Mouse (Mus musculus) hindbrain, embryonic 14.5 days (tissue): ENCODE results near the gene Neb. TPM values are rescaled to one million over a fixed set of nuclear protein-coding genes. Genes with fewer than 3 reads are reported as not detected.

Experiments used
- ATAC-seq: fragments of 200-750 bp; cut with Nextera tagmentation; 2 replicates; pipeline ENCODE4 v1.8.0; 2017; ENCODE audit warnings: moderate number of reproducible peaks, mild to moderate bottlenecking, moderate TSS enrichment, moderate library complexity; ENCODE audit not compliant: low FRiP score
- DNase-seq: peaks from one replicate; pipeline ENCODE4 v3.0.0-alpha.2; 2015; ENCODE audit warnings: low spot score
- H3K27ac ChIP-seq: fragments of 300-500 bp; sonication (generic); 2 replicates; pipeline ENCODE4 v1.5.1; 2014; ENCODE audit warnings: mild to moderate bottlenecking, moderate library complexity
- H3K27me3 ChIP-seq: fragments of 300-500 bp; sonication (generic); 2 replicates; pipeline ENCODE4 v1.6.1; 2014; ENCODE audit warnings: mild to moderate bottlenecking, low read length, mixed read lengths; ENCODE audit not compliant: control insufficient read depth, insufficient read depth
- H3K36me3 ChIP-seq: fragments of 300-500 bp; sonication (generic); replicated peaks from 2 replicates; pipeline ENCODE4 v1.6.1; 2014; ENCODE audit not compliant: control insufficient read depth, insufficient read depth
- H3K4me1 ChIP-seq: fragments of 300-500 bp; sonication (generic); replicated peaks from 2 replicates; pipeline ENCODE4 v1.6.1; 2014; ENCODE audit warnings: antibody characterized with exemption, low read length, mixed read lengths; ENCODE audit not compliant: control insufficient read depth, insufficient read depth
- H3K4me2 ChIP-seq: fragments of 300-500 bp; sonication (generic); replicated peaks from 2 replicates; pipeline ENCODE4 v1.6.1; 2014; ENCODE audit warnings: mild to moderate bottlenecking, moderate library complexity
- H3K4me3 ChIP-seq: fragments of 300-500 bp; sonication (generic); replicated peaks from 2 replicates; pipeline ENCODE4 v1.5.1; 2014; ENCODE audit warnings: mild to moderate bottlenecking, low read length
- H3K9ac ChIP-seq: fragments of 300-500 bp; sonication (generic); 2 replicates; pipeline ENCODE4 v1.6.1; 2014
- H3K9me3 ChIP-seq: fragments of 300-500 bp; sonication (generic); 2 replicates; pipeline ENCODE4 v1.6.1; 2016; ENCODE audit warnings: low read length; ENCODE audit not compliant: control insufficient read depth
- WGBS: fragments of 180-500 bp; shearing (Covaris S2); extraction: QIAGEN DNeasy Blood & Tissue Kit; methylation state at CpG from one replicate; pipeline ENCODE4 v1.1.7; 2014; 5-methylcytosine and 5-hydroxymethylcytosine counted together
- polyA plus RNA-seq: library from polyadenylated mRNA; unstranded; fragments of >200 nt; fragmentation: Nextera tagmentation; extraction: Ambion mirVana; gene quantifications from 2 replicates; pipeline ENCODE4 v1.2.1, GENCODE M21; 2014

Neb gene
- polyA plus RNA-seq, 1 experiment from 2014 or later = 0.74 TPM

DNA sequence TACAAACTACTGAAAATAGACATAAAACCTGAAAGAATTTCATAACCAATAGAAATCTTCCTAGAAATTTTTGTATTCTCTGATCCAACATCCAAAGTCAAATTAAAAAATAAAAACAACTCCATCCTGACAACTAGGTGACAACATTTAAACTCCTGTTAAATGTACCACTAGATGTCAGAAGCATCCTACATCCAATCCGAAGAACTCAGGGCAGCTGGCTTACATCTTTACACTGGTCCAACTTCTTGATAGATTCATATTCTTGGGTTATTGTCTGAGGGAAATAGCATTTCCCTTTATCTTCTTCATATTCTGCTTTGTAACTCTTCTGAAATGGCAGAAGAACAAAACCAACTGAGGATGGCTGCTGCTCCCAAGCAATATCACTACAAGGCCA lies 74.9 kb downstream of the Neb start:
- 88% methylated on average over 1 of the region's 1 CpGs for WGBS
- no peak overlapping the region for H3K4me2 ChIP-seq
- H3K36me3 ChIP-seq = no peaks in the 10 kb centered on the region
- H3K4me3 ChIP-seq = no peak overlapping the region
- DNase-seq (no peak), ATAC-seq (no peak)
- no peak overlapping the region for H3K27ac ChIP-seq
- no peaks in the 10 kb centered on the region for H3K4me1 ChIP-seq
- H3K9me3 ChIP-seq = no peaks in the 10 kb centered on the region
- H3K9ac ChIP-seq = no peak overlapping the region
- H3K27me3 ChIP-seq = no peaks in the 10 kb centered on the region

DNA sequence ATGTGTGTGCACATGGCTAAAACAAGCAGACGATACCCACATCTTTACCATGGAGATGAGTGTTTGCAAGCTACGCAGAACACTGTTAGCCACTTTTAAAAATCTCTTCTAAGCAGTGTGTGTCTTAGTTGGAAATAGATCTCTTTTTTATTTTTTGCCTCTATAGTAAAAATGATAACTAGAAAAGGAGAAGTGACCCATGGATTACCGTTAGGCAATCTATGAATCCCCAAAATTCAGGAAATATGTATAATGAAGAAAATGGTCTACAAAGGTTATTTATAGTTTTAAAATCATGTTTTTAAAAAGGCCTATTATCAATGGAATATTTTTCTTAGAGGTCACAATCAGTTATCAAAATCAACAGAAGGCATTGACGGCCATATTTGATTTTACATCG lies 80.3 kb downstream of the Neb start:
- ATAC-seq (no peak), DNase-seq (no peak)
- Histone ChIP-seq H3K27me3 (no peaks in the 10 kb centered on the region), H3K9ac (no peak overlapping the region), H3K36me3 (no peaks in the 10 kb centered on the region), H3K4me2 (no peak overlapping the region), H3K4me3 (no peak overlapping the region), H3K4me1 (no peaks in the 10 kb centered on the region), H3K27ac (no peak overlapping the region), H3K9me3 (no peaks in the 10 kb centered on the region)
- 95% methylated on average over 5 of the region's 5 CpGs for WGBS

DNA sequence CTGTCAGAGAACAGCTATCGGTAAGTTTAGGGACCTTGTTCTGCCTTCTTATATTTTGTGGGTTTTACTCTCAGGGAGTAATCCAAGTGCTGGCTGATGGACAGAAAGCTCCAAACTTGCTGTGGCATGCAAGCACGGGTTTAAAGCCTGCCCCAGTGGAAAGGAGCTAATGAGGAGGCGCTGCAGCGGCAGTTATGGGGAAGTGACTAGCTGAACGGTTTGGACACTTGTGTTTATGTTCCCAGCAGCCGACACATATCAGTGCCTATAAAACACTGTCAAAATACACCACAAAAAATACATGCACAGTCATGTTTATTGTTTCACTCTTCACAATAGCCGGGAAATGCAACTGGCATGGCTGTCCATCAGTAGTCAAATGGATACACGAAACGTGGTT lies 81.5 kb downstream of the Neb start:
- no peak for DNase-seq
- H3K4me1 ChIP-seq = no peaks in the 10 kb centered on the region
- H3K4me3 ChIP-seq = no peak overlapping the region
- no peaks in the 10 kb centered on the region for H3K27me3 ChIP-seq
- no peak for ATAC-seq
- H3K27ac ChIP-seq = no peak overlapping the region
- no peaks in the 10 kb centered on the region for H3K9me3 ChIP-seq
- no peaks in the 10 kb centered on the region for H3K36me3 ChIP-seq
- H3K9ac ChIP-seq = no peak overlapping the region
- no peak overlapping the region for H3K4me2 ChIP-seq
- WGBS = 82% methylated on average over 9 of the region's 9 CpGs

DNA sequence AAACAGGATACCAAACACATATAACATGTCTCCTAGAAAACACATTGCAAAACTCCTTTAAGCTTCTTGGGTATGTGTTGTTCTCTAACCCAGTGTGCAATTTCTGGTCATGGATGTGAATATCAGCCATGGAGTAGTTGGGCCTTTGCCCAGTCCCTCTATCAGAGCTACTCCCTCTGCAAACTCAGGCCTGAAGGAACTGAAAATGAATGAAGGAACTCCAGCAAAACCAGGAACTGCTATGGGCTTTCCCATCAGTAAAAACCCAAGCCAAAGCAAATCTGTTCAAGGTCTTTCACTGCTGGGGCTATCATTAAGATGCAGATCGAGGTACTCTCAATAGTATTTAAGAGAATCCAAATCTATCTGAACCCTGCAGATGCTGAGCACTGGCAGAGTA lies 90.8 kb downstream of the Neb start:
- no peak overlapping the region for H3K27ac ChIP-seq
- H3K4me1 ChIP-seq = no peaks in the 10 kb centered on the region
- H3K27me3 ChIP-seq = no peaks in the 10 kb centered on the region
- no peak for DNase-seq
- H3K9ac ChIP-seq = no peak overlapping the region
- H3K36me3 ChIP-seq = no peaks in the 10 kb centered on the region
- H3K9me3 ChIP-seq = no peaks in the 10 kb centered on the region
- ATAC-seq = no peak
- H3K4me3 ChIP-seq = no peak overlapping the region
- no peak overlapping the region for H3K4me2 ChIP-seq
- 82% methylated on average over 1 of the region's 1 CpGs for WGBS

DNA sequence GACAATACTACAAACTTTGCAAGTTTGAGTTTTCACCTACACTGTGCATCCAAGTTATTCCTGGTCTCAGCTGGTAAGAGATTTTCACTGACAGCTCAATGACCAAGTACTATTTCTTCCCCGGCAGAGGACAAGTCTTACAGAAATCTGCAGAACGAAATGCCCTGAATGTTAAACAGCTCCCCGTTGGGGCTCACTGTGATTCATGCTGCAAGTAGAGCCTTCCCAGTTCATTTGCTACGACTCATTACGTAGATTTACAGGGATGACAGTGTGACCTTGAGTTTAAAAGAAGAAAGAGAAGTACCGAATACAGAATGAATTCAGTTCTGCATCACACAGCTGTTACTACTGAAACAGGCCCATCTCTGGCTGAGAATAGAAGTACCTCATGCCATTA lies 91.9 kb downstream of the Neb start:
- H3K9me3 ChIP-seq = no peaks in the 10 kb centered on the region
- no peak for ATAC-seq
- H3K4me1 ChIP-seq = no peaks in the 10 kb centered on the region
- H3K9ac ChIP-seq = no peak overlapping the region
- WGBS = 61% methylated on average over 6 of the region's 6 CpGs
- DNase-seq = no peak
- no peak overlapping the region for H3K4me2 ChIP-seq
- no peak overlapping the region for H3K27ac ChIP-seq
- no peaks in the 10 kb centered on the region for H3K27me3 ChIP-seq
- no peak overlapping the region for H3K4me3 ChIP-seq
- H3K36me3 ChIP-seq = no peaks in the 10 kb centered on the region

DNA sequence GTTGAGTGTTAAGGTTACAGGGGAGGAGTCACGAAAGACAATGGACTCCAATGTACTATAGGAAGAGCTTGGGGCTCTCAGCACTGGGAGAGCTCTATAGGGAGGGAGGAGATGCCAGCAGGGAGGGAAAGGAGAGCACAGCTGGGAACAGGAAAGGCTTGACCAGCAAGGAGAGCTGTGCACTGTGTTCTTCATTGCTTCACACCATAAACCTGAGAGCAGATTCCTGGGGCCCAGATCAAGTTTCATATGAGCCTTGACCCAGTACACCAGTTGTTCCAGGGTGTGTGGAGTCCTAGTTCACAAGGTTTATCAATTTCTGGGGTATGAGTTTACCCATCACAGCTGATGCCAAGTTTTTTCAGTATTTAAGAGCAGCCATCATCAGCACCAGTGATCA lies 106.1 kb downstream of the Neb start:
- no peaks in the 10 kb centered on the region for H3K9me3 ChIP-seq
- no peaks in the 10 kb centered on the region for H3K36me3 ChIP-seq
- no peak overlapping the region for H3K4me3 ChIP-seq
- ATAC-seq = no peak
- no peak overlapping the region for H3K27ac ChIP-seq
- no peak for DNase-seq
- H3K4me1 ChIP-seq = no peaks in the 10 kb centered on the region
- no peak overlapping the region for H3K9ac ChIP-seq
- WGBS = 36% methylated on average over 1 of the region's 1 CpGs
- no peak overlapping the region for H3K4me2 ChIP-seq
- no peaks in the 10 kb centered on the region for H3K27me3 ChIP-seq

DNA sequence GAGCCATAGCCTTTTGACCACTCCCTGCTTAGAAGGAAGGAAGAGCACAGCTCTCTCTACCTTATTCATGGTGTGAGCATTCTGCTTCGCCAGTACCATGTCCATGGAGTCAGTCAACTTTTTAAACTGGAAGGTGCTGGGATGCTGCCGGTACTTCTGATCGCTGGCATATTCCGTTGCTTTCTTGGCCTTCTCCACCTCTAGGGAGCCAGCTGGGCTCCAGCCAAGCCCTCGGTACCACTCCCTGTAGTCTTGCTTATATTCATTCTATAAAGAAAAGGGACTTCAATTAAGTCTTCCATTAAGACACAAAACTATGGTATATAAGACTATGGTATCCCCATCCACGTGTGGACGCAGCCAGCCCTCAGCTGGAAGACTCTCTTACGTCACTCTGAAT lies 107.4 kb downstream of the Neb start:
- Histone ChIP-seq H3K27ac (no peak overlapping the region), H3K4me1 (no peaks in the 10 kb centered on the region), H3K9ac (no peak overlapping the region), H3K4me3 (no peak overlapping the region), H3K9me3 (no peaks in the 10 kb centered on the region), H3K4me2 (no peak overlapping the region), H3K27me3 (no peaks in the 10 kb centered on the region), H3K36me3 (no peaks in the 10 kb centered on the region)
- 89% methylated on average over 8 of the region's 8 CpGs for WGBS
- ATAC-seq = no peak
- DNase-seq = no peak

DNA sequence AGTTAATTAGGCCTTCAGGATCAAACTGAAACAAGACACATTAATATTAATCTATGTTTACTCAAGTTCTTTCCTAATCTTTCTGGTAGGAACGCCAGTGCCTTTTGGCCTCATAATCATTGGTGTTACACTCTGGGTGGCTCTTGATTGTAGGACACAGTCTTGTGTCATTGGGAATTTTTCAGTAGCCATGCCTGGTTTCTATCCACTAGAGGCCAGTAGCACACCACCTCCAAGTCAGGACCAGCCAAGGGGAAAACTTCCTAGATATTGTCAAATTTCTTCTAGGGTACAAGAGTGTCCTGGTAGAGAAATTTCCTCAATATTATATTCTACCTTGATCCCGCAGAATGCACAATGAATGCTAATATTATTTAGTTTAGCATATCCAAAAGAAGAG lies 116.1 kb downstream of the Neb start:
- no peaks in the 10 kb centered on the region for H3K36me3 ChIP-seq
- no peak overlapping the region for H3K4me3 ChIP-seq
- ATAC-seq = peak; percentile 46; the same call in 1 of the 2 replicates
- 59% methylated on average over 2 of the region's 2 CpGs for WGBS
- H3K4me2 ChIP-seq = no peak overlapping the region
- DNase-seq = peak; percentile 78
- no peaks in the 10 kb centered on the region for H3K4me1 ChIP-seq
- no peak overlapping the region for H3K27ac ChIP-seq
- no peak overlapping the region for H3K9ac ChIP-seq
- no peaks in the 10 kb centered on the region for H3K27me3 ChIP-seq
- H3K9me3 ChIP-seq = no peaks in the 10 kb centered on the region

DNA sequence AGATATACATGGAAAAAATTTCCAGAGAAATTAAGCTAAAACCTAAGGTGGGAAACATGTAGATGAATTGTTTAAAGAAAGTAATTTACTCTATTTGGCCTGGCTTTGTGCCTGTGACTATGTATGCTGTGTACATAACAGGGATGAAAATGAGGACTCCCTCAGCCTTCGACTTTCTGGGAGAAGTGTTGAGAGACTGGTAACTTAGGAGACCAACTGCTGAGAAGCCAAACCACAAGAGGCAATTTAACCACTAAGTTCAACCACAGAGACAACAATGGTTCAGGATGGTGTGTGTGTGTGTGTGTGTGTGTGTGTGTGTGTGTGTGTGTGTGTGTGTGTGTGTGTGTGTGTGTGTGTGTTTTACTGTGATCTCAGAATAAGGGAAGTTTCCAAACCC lies 126.2 kb downstream of the Neb start:
- no peak overlapping the region for H3K27ac ChIP-seq
- H3K27me3 ChIP-seq = no peaks in the 10 kb centered on the region
- no peak overlapping the region for H3K4me2 ChIP-seq
- no peaks in the 10 kb centered on the region for H3K36me3 ChIP-seq
- 56% methylated on average over 1 of the region's 1 CpGs for WGBS
- H3K9ac ChIP-seq = no peak overlapping the region
- ATAC-seq (no peak), DNase-seq (no peak)
- no peaks in the 10 kb centered on the region for H3K9me3 ChIP-seq
- H3K4me3 ChIP-seq = no peak overlapping the region
- peaks cover 6% of the 10 kb centered on the region; the same call in 1 of the 2 replicates for H3K4me1 ChIP-seq

DNA sequence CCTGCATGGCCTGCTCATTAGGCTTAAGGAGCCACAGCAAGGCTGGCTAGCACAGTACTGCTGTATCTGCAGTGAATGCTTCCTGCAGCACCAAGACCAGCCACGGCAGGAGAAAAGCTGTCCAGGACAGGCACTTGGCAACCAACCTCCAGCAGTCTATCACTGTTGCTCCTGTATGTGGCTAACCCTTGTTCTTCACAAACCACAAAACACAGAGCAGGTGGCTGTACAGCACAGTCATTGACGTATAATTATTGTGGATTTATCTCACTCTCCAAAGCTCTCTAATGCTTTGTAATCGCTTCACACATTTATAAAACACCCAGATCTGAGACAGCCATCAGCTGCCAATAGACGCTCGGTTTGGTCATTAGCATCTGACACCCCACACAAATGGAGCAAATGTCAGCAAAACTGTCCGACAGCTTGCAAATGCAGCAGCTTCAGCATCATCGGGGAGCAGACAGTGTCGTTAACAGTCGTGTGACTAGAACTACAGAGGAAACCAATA lies 129.9 kb downstream of the Neb start:
- Histone ChIP-seq H3K36me3 (no peaks in the 10 kb centered on the region), H3K4me1 (peaks cover 6% of the 10 kb centered on the region; the same call in 1 of the 2 replicates), H3K27ac (no peak overlapping the region), H3K27me3 (no peaks in the 10 kb centered on the region), H3K9ac (no peak overlapping the region), H3K4me3 (no peak overlapping the region), H3K4me2 (no peak overlapping the region), H3K9me3 (no peaks in the 10 kb centered on the region)
- no peak for DNase-seq
- peak; percentile 68; the same call in 1 of the 2 replicates for ATAC-seq
- WGBS = 59% methylated on average over 9 of the region's 9 CpGs
